In the genomic region with DNA sequence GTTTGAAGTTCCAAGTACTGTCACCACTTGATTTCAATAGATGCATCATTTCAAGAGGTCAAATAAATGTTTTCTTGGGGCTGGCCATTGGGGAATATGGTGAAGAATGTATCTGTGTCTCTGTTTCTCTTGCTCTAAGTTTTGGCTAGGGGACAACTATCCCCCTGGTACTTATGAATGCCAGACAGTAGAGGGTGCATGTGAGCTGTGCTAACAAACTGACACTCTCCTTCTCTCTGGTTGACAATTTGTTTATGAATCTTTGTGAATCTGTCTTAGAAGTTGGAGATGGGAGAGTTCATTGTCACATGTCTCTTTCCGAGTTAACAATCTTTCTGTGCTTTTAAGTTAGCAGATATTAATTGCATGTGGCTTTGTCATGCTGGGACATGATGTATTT, we compare ENCODE assay signal across 11 mouse cellular contexts. TPM values are rescaled to one million over a fixed set of nuclear protein-coding genes. Genes with fewer than 3 reads are reported as not detected.
DNase-seq lines count a peak whose midpoint lies in the region; ATAC-seq lines count a peak whose summit lies in the region.
"Had no signal": no experiment of that assay in that cellular context is flagged by ENCODE, and none has a peak within 500 bp of the region (broad histone marks: within the 10 kb centered on the region; RNA-seq: fewer than 3 reads in every experiment).

No protein-coding gene starts in this region.

- H3K9me3 ChIP-seq in hindbrain, embryonic 11.5 days (ENCODE audit: control insufficient read depth, low read length), result no peaks in the 10 kb centered on the region
- no peaks in the 10 kb centered on the region for H3K9me3 ChIP-seq in hindbrain, embryonic 13.5 days
- no peaks in the 10 kb centered on the region for H3K9me3 ChIP-seq in neural tube, embryonic 15.5 days (replicated peaks)

- ATAC-seq in hindbrain, embryonic 11.5 days (ENCODE audit: low FRiP score), result no peak
- no peak for ATAC-seq in hindbrain, embryonic 13.5 days (ENCODE audit: low FRiP score)
- no peak for ATAC-seq in neural tube, embryonic 15.5 days (ENCODE audit: low FRiP score)

- no peak overlapping the region for H3K4me3 ChIP-seq in hindbrain, embryonic 11.5 days (ENCODE audit: low read depth, low read length)
- H3K4me3 ChIP-seq in hindbrain, embryonic 13.5 days, result no peak overlapping the region
- H3K4me3 ChIP-seq in neural tube, embryonic 15.5 days (replicated peaks), result no peak overlapping the region

- H3K27ac ChIP-seq in hindbrain, embryonic 11.5 days (ENCODE audit: low read depth, low read length), result no peak overlapping the region
- H3K27ac ChIP-seq in hindbrain, embryonic 13.5 days, result no peak overlapping the region
- H3K27ac ChIP-seq in neural tube, embryonic 15.5 days (replicated peaks), result no peak overlapping the region

- no peak overlapping the region for H3K9ac ChIP-seq in hindbrain, embryonic 11.5 days (ENCODE audit: low read depth, low read length)
- no peak overlapping the region for H3K9ac ChIP-seq in hindbrain, embryonic 13.5 days
- H3K9ac ChIP-seq in neural tube, embryonic 15.5 days (replicated peaks), result no peak overlapping the region

- H3K4me2 ChIP-seq in hindbrain, embryonic 11.5 days (replicated peaks; ENCODE audit: low read depth, low read length), result no peak overlapping the region
- no peak overlapping the region for H3K4me2 ChIP-seq in hindbrain, embryonic 13.5 days
- no peak overlapping the region for H3K4me2 ChIP-seq in neural tube, embryonic 15.5 days

- WGBS in hindbrain, embryonic 11.5 days, result 71% methylated on average over 1 of the region's 1 CpGs
- 76% methylated on average over 1 of the region's 1 CpGs for WGBS in hindbrain, embryonic 13.5 days
- WGBS in neural tube, embryonic 15.5 days, result 71% methylated on average over 1 of the region's 1 CpGs

- no peaks in the 10 kb centered on the region for H3K27me3 ChIP-seq in hindbrain, embryonic 11.5 days (ENCODE audit: control insufficient read depth, insufficient read depth, low read length)
- H3K27me3 ChIP-seq in hindbrain, embryonic 13.5 days, result no peaks in the 10 kb centered on the region
- H3K27me3 ChIP-seq in neural tube, embryonic 15.5 days (replicated peaks), result no peaks in the 10 kb centered on the region

- DNase-seq in hindbrain, embryonic 11.5 days (ENCODE audit: low spot score), result peak; percentile 15
- DNase-seq in lung, postnatal 10 days, result peak; percentile 25
- DNase-seq in lung, postnatal 25 days (ENCODE audit: low spot score), result no peak
- peak; percentile 16 for DNase-seq in adipocyte (ENCODE audit: low spot score)
- DNase-seq in retina, postnatal 1 day, result peak; percentile 7
- no peak for DNase-seq in gastrocnemius, postnatal 4 days (ENCODE audit: low spot score in 2 of 2)
- DNase-seq: cerebellum, adult 8-10 months; gastrocnemius, postnatal 36 days; right cerebral cortex, adult 18-20 months had no signal

- no peaks in the 10 kb centered on the region for H3K36me3 ChIP-seq in hindbrain, embryonic 11.5 days (ENCODE audit: control insufficient read depth, insufficient read depth, low read length)
- H3K36me3 ChIP-seq in hindbrain, embryonic 13.5 days, result no peaks in the 10 kb centered on the region
- no peaks in the 10 kb centered on the region for H3K36me3 ChIP-seq in neural tube, embryonic 15.5 days

- H3K4me1 ChIP-seq in hindbrain, embryonic 11.5 days (replicated peaks; ENCODE audit: control insufficient read depth, insufficient read depth, low read length), result no peaks in the 10 kb centered on the region
- H3K4me1 ChIP-seq in hindbrain, embryonic 13.5 days (replicated peaks), result no peaks in the 10 kb centered on the region
- H3K4me1 ChIP-seq in neural tube, embryonic 15.5 days, result no peaks in the 10 kb centered on the region

RNA-seq across cellular contexts. Expression of a gene that starts 39.2 kb away (rescaled TPM):
- not detected in 2 replicates for polyA plus RNA-seq in hindbrain, embryonic 11.5 days (2014; fragmentation: Nextera tagmentation; extraction: Ambion mirVana)
- not detected in 2 replicates for polyA plus RNA-seq in hindbrain, embryonic 13.5 days (2015; fragmentation: Nextera tagmentation; extraction: Ambion mirVana)
- not detected in 2 replicates for polyA plus RNA-seq in neural tube, embryonic 15.5 days (2015; fragmentation: Nextera tagmentation; extraction: Ambion mirVana)
- not detected for total RNA-seq in gastrocnemius, postnatal 4 days (2021)
- total RNA-seq: gastrocnemius, postnatal 36 days had no signal

Comparison
In these comparisons a context has a peak if more than half of its experiments do, and no peak if none do; other contexts are left out.
1. DNase-seq: peak in hindbrain, embryonic 11.5 days (single experiment), lung, postnatal 10 days (single experiment), adipocyte (single experiment) and retina, postnatal 1 day (single experiment); none in lung, postnatal 25 days (single experiment) and gastrocnemius, postnatal 4 days (0 of 2).